Mouse (Mus musculus): Measurements from ENCODE around the gene 4930548H24Rik.
"Not testable (repeated sequence)": the region's sequence is repeated elsewhere in the genome, so short reads cannot be mapped to it uniquely, and the experiment has no call there.

Gene 4930548H24Rik

DNA sequence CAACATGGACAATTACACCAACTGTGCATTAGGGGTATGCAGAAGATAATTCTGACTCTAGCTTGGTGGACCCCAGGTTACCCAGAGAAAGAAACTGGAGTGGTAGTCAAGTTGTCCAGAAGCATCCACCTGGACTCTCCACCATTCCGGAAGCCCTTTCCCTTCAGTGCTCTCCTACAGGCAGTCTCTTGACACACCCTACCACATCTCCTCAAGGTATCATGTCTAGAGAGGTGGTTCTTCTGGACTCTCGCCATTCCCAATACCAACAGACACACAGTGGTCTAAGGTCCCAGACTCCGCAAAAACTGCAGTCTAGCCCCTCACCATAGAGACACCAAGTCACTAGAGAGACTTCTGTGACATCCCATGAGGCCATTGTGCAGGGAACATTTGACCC, at the start of gene 4930548H24Rik:
TSS of gene 4930548H24Rik (plus strand) at position 301 of the 400 bp plus-strand sequence.
- DNase-seq (ENCODE audit: low spot score in 2 of 2) = no peak

DNA sequence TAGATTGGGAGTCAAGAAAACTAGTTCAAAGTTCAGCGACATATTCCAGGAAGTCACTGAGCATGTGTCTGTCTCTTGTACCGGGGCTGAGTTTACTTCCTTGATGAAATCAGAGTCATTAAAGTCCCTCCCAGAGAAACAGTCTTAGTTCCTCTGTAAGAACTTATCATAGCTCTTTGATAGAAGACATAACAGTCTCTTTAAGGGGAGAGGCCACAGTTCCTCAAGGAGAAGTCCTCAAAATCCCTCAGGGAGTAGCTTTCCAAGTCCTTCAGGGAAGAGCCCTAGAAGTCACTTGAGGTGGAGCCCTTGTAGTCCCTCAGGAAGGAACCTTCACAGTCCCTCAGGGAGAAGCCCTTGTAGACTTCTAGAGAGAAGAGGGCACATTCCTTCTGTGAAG, 34.2 kb upstream of the 4930548H24Rik start:
- no peak for DNase-seq (ENCODE audit: low spot score in 2 of 2)

DNA sequence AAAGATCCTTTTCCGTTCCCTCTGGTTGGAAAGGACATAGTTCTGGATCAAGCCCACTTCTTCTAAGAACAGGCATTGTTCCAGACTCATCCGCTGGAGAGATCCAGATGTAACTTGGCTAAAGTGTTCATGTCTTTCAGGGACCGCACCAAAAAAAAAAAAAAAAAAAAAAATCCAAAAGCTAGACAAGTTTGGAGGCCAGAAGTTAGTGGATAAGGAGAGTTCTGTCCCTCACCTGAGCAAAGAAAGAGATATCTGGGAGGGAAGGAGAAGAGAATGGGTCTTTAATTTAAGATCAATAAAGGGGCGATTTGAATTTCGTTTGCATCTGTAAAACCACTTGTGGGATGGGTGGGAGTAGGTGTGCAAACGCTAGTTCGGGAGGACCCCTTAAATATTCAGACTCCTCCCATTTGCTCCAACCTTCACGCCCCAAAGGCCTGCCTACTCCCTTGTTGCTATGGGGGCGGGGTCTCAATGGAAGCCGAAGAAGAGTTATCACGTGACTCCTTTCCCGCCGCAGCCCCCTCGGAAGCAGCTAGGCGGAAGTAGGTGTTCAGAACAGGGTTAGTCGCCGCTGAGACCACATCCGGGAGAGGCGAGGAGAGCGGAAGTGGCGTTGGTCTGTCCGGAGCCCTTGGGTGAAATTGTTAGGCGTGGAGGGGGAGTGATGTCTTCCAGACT, 33.5 kb upstream of the 4930548H24Rik start, which contains the start of gene Zfp512:
TSS of gene Zfp512 (plus strand) at position 554 of the 684 bp plus-strand sequence.
- peak; percentile 95 to 97 for DNase-seq (ENCODE audit: low spot score in 2 of 2)

DNA sequence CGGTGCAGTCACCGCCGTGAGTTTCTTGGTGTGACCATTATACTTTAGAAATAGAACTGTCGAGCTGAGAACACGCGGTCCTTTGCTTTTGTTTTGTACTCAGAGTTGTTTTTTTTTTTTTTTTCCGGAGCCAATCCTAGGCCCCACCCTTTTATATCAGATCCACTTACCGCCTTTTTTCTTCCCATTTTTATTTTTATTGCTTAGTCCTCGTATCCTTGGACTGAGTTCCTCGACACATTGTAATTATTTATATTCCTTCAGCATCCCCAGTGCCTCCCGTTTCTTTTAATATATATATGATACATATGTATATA, 33.0 kb upstream of the 4930548H24Rik start:
- DNase-seq (ENCODE audit: low spot score in 2 of 2) = no peak

DNA sequence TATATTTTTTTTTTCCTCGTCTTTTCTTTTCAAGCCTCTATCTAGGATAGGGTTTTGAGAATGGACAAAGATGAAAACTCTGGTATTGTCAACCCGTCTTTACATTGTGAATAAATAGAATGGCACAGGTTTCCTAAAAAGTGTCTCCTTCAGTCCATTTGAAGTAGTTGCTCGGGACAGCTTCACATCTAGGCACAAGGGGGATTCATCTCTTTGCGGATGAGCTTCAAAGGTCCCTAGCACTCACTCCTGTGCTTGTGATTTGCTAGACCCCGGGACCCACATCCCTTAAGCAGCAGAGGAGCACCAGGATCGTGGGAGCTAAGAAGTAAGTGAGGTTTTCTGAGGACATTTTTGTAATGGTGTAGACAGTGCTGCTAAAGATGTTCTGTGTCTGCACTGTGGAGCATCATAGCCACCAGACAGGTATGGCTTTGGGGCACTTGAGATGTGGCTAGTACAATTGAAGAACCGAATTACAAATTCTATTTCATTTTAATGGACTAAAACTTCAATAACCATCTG, 32.6 kb upstream of the 4930548H24Rik start:
- DNase-seq (ENCODE audit: low spot score in 2 of 2) = no peak

DNA sequence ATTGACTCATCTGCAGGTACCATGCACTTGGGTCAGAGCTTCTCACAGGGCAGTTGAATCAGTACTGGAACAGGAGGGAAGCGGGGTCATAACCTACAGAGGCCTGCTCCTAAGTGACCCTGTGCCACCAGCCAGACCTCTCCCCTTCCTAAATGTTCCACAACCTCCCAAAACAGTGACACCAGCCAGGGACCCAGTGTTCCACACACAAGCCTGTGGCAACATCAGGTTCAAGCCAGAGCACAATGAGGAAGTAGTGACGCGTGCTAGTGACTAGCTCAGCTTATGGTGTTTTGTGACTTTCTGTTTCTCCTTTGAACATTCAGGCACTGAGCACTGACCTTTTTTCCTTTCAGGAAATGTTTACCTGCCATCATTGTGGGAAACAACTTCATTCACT, 17.7 kb upstream of the 4930548H24Rik start:
- DNase-seq (ENCODE audit: low spot score in 2 of 2) = peak in 1 of 2 experiments; percentile 8

DNA sequence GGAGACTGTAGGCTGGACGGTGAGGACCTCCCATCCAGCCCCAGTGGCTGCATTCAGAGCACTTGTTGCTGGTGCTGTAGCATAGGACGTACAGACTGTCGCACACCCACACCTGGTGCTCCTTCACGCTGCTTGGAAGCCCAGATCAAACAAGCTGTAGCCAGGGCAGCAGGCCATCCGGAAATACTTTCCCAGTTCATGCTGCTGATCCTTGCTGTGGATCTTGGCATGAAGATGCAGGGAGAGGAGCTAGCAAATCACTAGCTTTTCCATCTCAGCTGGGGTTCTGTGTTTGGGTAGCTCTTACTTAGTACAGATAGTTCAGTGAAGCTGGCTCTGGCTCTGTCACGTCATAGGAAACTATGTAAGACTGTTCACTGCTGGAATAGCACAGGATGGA, 15.8 kb upstream of the 4930548H24Rik start:
- no peak for DNase-seq (ENCODE audit: low spot score in 2 of 2)

DNA sequence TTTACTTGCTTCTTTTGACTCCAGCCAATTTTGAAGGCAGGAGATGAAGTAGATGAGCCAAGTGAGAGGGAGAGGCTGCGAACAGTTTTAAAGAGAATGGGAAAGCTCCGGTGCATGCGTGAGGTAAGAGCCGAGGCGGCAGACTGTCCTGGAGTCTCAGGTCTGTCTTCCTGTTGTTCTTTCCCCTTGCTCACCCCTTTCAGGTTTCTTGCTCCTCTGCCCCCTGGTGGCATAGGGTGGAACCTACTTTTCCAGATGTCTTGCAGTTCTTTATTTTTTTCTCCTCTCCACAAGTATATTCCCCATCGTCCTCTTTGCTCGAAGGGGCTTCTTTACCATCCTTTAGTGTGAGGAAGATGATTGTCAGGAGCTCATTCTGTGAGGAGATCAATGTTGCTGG, 15.2 kb upstream of the 4930548H24Rik start:
- DNase-seq (ENCODE audit: low spot score in 2 of 2) = peak in 1 of 2 experiments; percentile 42

DNA sequence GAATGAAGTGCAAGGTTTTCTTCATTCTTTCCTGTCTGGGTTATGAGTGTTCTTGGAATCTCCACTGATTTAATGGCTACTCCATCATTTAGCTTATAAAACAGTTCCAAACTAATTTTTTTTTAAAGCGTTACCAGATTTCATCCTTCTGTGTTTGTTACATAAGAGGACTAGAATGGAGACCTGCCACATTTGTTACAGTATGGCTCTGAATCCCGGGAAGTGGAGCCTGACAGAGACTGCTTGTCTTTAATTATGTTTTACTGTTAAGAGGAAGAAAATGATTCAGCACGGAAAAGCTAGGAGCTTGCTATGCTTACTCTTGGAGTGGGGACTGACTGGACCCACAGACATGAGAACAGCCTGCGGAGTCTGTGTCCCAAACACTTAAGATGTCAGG, 5.0 kb upstream of the 4930548H24Rik start:
- DNase-seq (ENCODE audit: low spot score in 2 of 2) = no peak

DNA sequence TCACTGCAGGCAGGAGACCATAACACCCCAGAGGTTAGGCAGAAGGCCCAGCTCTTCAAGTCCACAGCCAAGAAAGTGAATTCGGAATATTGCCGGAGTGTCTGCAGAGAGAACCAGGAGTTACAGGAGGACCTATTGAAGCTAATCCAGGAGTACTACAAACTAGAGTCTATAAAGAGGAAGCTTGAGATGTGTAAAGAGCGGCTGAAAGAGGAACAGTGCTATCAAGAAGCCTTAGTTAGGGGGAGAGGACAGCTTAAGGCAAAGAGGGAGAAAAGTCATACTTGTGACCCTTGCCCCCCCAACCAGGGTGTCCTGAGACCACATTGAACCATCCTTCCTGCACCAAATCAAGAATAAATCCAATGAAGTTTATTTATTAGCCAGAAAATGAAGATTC, 2.3 kb downstream of the 4930548H24Rik start:
- DNase-seq (ENCODE audit: low spot score in 2 of 2) = peak in 1 of 2 experiments; percentile 33

DNA sequence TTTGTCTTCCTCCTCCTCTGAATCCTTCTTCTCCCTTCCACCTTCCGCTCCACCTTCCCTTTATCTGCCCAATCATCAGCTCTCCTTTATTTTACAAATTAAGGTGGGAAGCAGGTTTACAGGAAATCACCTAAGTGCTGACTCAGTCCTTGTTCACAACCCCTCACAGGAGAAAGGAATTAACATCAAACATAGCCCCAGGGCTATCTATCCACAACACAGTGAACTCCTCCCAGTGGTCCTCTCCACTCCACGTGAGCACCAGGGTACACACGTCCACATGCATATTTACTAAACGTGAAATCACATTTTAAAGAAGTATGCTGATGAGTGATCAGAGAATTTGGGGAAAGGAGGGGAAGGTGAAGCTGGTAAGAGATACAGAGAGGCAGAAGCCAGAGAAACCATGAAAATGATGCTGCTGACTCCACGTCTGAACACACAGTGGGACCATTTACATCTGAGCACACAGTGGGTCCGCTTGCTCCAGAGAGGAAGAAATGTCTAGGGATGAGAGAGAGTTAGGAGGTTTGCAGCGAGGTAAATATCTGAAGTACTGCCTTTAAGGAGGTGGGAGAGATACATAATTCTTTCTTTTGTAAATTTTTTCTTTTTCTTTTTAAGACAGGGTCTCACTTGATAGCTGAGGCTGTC, 3.7 kb downstream of the 4930548H24Rik start:
- DNase-seq (ENCODE audit: low spot score in 2 of 2) = no peak

DNA sequence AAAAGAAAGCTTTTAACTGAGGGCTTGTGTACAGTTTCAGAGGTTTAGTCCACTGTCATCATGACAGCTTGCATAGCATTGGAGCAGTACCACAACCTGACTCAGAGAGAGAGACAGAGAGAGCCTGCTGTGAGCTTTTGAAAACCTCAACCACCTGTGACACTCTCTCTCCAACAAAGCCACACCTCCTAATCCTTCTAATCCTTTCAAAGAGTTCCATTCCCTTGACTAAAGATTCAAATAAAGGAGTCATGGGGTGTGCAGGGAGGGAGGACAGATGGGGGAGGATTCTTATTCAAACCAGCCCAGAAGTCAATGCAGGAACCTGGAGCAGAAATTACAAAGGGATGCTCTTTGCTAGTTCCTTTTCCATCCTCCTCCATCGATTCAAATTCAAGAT, 6.5 kb downstream of the 4930548H24Rik start:
- DNase-seq (ENCODE audit: low spot score in 2 of 2) = no peak

DNA sequence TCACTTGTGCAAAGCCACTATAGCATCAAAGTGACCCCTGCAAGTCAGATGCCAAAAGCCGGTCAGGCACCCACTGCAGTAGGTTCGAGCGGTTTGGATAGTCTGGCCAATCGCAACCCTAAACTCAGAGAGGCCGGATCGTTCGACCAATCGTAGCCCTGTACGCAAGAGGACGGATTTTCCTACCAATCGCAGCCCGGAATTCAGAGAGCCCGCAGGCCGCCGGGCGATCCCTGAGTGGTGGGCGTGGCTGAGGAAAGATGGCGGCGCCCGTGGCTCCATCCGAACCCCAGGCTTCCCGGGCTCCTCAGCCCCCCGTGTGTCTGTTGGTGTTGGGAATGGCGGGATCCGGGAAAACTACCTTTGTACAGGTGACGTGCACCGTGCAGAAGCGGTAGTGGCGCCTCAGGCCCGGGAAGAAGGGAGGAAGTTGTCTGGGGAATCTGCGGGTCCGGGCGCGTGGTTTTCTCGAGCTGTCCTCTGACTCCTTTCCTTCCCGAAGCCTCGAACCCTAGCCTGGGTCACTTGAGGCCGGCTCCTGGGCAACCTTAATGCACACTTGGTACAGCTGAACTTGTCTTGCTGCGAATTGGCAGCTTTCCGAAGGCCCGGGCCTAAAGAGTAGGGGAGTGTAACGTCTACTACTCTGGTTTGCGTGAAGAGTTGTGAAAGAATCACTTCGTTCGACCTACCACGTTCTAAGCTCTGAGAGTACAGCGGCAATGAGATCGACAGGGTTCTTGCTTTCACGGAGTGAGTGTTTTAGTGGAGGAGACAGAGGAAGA, 9.2 kb downstream of the 4930548H24Rik start, which contains the start of gene Gpn1:
TSS of gene Gpn1 (plus strand) at position 229 of the 785 bp plus-strand sequence.
- DNase-seq (ENCODE audit: low spot score in 2 of 2) = peak; percentile 87 to 88

DNA sequence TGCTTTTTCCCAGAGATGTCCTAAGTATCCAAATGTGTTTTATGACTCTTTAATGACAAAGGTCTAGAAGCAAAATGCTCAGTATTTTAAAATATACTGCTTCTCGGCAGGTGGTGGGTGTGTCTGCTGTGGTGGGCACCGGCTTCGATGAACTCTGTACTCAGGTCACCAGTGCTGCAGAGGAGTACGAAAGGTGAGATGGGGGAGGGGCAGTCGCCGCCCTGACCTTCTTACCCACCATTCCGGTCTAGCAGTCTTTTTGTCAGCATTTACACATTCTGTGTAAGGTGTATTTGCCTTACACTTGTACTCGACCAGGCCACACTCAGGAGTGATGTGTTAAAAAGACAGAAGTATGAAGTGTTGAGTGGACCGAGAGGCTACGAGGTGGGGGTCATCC, 19.3 kb downstream of the 4930548H24Rik start:
- no peak for DNase-seq (ENCODE audit: low spot score in 2 of 2)

DNA sequence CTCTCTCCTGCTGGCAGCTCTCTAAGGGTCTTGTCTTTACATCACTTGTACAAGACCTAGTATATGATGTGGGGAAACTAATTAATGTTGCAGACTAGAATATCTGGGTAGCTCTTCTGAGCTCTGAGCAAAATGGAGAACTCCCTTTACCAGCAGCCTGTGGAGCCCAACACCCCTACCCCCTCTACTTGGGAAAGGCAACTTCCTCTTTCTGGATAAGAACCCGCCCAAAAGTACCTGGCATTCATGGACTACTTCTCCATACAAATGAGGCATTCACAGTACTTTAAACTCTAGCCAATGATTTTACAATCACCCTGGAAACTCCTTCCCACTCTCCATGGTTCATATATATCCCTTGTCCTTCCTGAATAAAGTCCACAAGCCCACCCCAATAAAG, 26.9 kb downstream of the 4930548H24Rik start:
- DNase-seq (ENCODE audit: low spot score in 2 of 2) = peak; percentile 3 to 20

DNA sequence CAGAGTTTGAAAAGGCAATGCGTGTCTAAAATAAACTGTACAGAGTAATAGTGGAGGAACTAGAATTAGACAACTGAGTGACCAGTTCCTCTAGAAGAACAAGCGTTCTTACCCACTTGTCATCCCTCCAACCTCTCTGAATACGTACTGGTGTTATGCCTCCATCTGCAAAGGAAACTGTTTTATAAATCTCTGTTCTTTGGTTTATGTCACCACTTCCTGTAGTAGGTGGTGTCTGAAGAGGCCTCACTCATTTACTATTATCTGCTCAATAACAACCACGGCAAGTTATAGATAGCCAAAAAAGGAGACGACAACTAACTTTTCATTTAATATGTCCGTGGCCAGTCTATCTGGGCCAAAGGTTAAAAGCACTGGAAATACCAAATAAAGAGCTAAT, 35.0 kb downstream of the 4930548H24Rik start:
- DNase-seq (ENCODE audit: low spot score in 2 of 2) = no peak

DNA sequence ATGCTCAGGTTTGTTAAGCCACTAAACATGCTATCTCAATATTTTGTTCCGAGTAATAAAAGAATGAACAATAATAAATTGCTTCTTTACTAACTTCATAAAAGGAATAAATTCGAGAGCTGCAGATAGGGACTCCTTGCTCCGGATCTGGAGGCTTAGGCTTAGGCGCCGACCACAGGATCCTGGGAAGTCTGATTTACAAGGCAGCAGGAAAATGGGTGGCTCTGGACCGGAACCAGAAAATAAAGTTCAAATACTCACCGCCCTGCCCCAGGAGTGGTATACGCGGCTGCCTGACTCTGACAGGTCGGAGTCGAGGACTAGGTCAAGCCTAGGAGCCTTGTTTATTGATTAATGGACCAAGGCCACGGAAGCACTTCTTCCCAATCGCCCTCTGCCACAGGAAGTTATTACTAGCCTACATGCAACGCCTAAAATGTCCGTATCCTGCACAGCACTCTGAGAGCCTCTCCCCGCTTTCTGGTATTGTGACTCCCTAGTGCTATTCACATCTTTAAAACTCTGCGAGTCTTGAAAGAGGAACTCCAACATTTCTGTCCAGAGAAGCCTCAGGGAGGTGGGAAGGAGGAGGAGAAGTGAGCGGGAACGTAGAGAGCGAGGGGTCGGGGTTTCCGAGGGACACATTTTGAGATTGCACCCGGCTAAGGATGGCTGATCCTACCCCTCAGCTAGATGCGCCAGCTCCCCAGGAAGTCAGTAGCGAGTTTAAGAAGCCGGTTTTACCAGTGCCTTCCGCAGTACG, 41.0 kb downstream of the 4930548H24Rik start, which contains the start of gene Slc4a1ap:
TSS of gene Slc4a1ap (plus strand) at position 642 of the 763 bp plus-strand sequence.
- peak; percentile 67 to 69 for DNase-seq (ENCODE audit: low spot score in 2 of 2)

DNA sequence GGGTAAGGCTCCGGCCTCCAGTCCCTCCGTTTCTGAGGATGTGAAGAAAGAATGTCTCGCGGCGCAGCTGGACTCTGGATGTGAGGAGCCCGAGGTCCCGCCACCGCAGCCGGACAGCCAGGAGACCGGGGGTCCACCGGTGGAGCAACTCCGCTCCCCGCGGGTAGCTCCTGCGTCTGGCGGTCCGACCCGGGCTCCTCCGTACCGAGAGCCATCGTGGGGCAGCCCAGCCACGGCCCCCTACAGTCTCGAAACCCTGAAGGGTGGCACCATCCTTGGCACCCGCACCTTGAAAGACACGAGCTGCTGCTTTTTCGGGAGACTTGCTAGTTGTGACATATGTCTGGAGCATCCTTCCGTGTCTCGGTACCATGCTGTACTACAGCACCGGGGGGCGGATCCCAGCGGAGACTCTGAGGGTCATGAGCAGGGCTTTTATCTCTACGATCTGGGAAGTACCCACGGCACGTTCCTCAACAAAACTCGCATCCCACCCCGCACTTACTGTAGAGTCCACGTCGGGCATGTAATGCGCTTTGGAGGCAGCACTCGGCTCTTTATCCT, 41.7 kb downstream of the 4930548H24Rik start:
- DNase-seq (ENCODE audit: low spot score in 2 of 2) = peak in 1 of 2 experiments; percentile 4

DNA sequence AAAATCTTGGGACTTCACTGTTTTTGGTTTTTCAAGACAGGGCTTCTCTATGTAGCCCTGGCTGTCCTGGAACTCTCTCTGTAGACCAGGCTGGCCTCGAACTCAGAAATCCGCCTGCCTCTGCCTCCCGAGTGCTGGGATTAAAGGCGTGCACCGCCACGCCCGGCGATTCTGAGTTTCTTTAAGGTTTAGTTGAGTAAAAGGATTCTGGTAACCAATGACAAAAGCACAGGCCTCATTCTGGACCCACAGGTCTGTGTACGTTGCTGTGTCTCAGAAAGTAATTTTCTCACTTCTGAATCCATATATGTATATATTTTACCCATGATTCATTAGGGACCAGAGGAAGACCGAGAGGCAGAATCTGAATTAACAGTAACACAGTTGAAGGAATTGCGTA, 42.2 kb downstream of the 4930548H24Rik start, which contains the start of gene Supt7l:
TSS of gene Supt7l (minus strand) at position 101 of the 400 bp plus-strand sequence.
- not testable (repeated sequence) for DNase-seq (ENCODE audit: low spot score in 2 of 2)

DNA sequence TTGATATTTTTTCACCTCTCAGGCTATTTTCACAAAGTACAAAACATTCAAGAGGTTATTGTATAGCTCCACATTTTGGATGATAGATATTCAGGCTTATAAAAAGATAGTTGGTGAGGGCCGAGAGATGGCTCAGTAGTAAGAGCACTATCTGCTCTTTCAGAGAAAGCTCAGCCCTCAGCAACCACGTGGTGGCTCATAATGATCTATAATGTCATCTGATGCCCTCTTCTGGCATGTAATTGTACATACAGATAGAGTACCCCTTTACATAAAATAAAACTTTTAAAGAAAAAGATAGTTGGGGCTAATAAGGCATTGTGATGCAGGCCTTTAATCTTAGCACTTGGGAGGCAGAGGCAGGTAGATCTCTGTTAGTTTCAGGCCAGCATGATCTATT, 43.0 kb downstream of the 4930548H24Rik start:
- DNase-seq (ENCODE audit: low spot score in 2 of 2) = no peak

DNA sequence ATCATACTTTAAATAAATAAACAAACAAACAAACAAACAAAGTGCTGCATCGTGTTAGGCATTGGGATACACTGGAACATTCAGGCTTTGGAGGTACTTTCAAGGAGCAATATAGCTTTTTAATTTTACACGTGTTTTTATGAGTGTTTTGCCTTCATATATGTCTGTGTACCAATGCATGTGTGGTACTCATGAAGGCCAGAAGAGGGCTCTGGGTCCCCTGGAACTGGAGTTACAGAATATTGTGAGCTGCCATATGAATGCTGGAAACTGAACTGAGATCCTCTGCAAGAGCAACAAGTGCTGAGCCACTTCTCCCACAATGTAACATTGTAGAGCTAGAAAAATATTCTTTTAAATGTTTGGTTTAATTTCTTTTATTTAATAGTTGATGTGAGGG, 49.7 kb downstream of the 4930548H24Rik start:
- DNase-seq (ENCODE audit: low spot score in 2 of 2) = no peak
